8 mouse cellular contexts compared by ENCODE assay signal in the genomic region with DNA sequence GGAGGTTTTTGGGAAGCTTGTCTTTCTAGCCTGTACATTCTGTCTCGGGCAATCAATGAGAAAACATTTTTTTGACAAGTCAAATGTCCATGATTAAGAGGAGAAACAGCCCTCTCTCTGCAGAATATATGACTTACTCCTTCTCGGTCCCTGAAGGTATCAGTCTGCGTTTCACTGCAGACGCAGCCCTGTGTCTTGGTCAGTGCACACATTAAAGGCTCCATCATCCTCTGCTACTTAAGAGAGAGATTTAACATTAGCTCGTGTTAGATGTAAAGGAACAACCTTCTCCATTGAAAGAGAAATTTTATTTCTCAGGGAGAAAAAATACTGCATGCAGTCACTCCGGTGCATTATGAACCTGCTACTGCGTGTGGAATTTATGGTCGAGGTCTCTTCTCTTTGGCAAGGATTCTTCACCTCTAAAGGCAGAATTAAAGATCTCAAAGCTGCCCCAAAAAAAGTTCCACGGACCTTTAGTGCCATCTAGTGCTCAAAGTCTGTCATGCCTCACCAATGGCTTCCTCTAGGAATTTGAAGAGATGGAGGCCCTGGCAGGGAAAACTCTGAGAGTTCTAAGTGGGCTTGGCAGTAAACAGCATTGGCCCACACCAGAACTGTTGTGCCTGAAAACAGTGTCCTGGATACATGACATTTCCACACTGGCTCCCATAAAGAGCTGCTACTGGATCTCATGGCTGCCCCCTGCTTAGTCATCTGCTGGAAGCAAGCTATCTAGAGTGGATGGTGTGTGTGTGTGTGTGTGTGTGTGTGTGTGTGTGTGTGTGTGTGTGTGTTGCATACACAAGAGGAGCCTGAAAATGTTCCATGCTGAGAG.
DNase-seq lines count a peak whose midpoint lies in the region; ATAC-seq and TF ChIP-seq lines count a peak whose summit lies in the region.

No protein-coding gene starts in this region.

- peak; percentile 59; the same call in 1 of the 2 replicates for ATAC-seq in midbrain, embryonic 14.5 days (ENCODE audit: low FRiP score, low TSS enrichment)

- H3K36me3 ChIP-seq in thymus, adult 2 months (ENCODE audit: control insufficient read depth, insufficient read depth, low read length), result no peaks in the 10 kb centered on the region
- H3K36me3 ChIP-seq in midbrain, embryonic 14.5 days (ENCODE audit: control insufficient read depth, insufficient read depth, low read length), result no peaks in the 10 kb centered on the region

- no peaks in the 10 kb centered on the region for H3K9me3 ChIP-seq in midbrain, embryonic 14.5 days (ENCODE audit: control insufficient read depth, low read length)

- no peak for TF ChIP-seq CTCF in thymus, adult 2 months (IDR thresholded peaks at IDR 0.05; ENCODE audit: borderline replicate concordance, control insufficient read depth, extremely low read depth, insufficient read depth, low read length, poor library complexity)
- TF ChIP-seq CTCF in cortical plate, adult 2 months (IDR thresholded peaks at IDR 0.05; ENCODE audit: extremely low read depth, insufficient read depth, low read length), result peak; percentile 66

- no peak overlapping the region for H3K27ac ChIP-seq in thymus, adult 2 months (ENCODE audit: control insufficient read depth, insufficient read depth, low read length)
- H3K27ac ChIP-seq in cortical plate, adult 2 months (ENCODE audit: insufficient read depth, low read length), result no peak overlapping the region
- H3K27ac ChIP-seq in midbrain, embryonic 14.5 days (replicated peaks; ENCODE audit: low read depth, low read length), result peak overlapping the region; percentile 32; the same call in 1 of the 2 replicates

- H3K27me3 ChIP-seq in thymus, adult 2 months (ENCODE audit: control insufficient read depth, insufficient read depth, low read length), result no peaks in the 10 kb centered on the region
- H3K27me3 ChIP-seq in midbrain, embryonic 14.5 days (ENCODE audit: control insufficient read depth, insufficient read depth, low read length), result no peaks in the 10 kb centered on the region

- intact Hi-C loops in gastrocnemius, postnatal 36 days (cut with DNase I), result loop anchor here (5.0 kb wide), 3 partner anchors 215 to 820 kb away; no protein-coding TSS in a partner anchor
- intact Hi-C loops in left cerebral cortex, postnatal 25 days (cut with DNase I), result loop anchor here (5.0 kb wide), 1 partner anchor 820 kb away; no protein-coding TSS in a partner anchor

- H3K4me3 ChIP-seq in thymus, adult 2 months (ENCODE audit: control insufficient read depth, insufficient read depth, low read length), result no peak overlapping the region
- no peak overlapping the region for H3K4me3 ChIP-seq in cortical plate, adult 2 months (ENCODE audit: insufficient read depth, low read length)
- no peak overlapping the region for H3K4me3 ChIP-seq in midbrain, embryonic 14.5 days (replicated peaks; ENCODE audit: low read depth, low read length)

- 48% methylated on average over 9 of the region's 9 CpGs for WGBS in thymus, adult 2 months
- WGBS in midbrain, embryonic 14.5 days, result 25% methylated on average over 9 of the region's 9 CpGs

- no peak overlapping the region for H3K9ac ChIP-seq in midbrain, embryonic 14.5 days (replicated peaks; ENCODE audit: low read length)

- peaks cover 5% of the 10 kb centered on the region for H3K4me1 ChIP-seq in thymus, adult 2 months (replicated peaks; ENCODE audit: control insufficient read depth, insufficient read depth, low read length)
- peaks cover 6% of the 10 kb centered on the region; the same call in 1 of the 2 replicates for H3K4me1 ChIP-seq in cortical plate, adult 2 months (ENCODE audit: control insufficient read depth, insufficient read depth, low read length)
- H3K4me1 ChIP-seq in midbrain, embryonic 14.5 days (ENCODE audit: control insufficient read depth, insufficient read depth, low read length), result no peaks in the 10 kb centered on the region

- DNase-seq in thymus, adult 2 months, result peak; percentile 60
- DNase-seq in thymus, adult 18-20 months, result no peak
- peak; percentile 28 to 34 for DNase-seq in gastrocnemius, postnatal 36 days
- peak; percentile 67 for DNase-seq in kidney, adult 18-20 months
- DNase-seq in left cerebral cortex, postnatal 25 days (ENCODE audit: low spot score in 2 of 2), result peak; percentile 82 to 85
- peak; percentile 95 for DNase-seq in midbrain, embryonic 14.5 days
- peak; percentile 9 to 34 for DNase-seq in spleen, postnatal 10 days (ENCODE audit: low spot score in 2 of 2)

- H3K4me2 ChIP-seq in midbrain, embryonic 14.5 days (ENCODE audit: low read length), result 0 out of 2 replicates have a peak overlapping the region, but pooled peaks have one; percentile 18

- no peak for TF ChIP-seq POLR2A in thymus, adult 2 months (IDR thresholded peaks at IDR 0.05; ENCODE audit: control insufficient read depth, extremely low read depth, insufficient read depth, low read length, poor library complexity)
- TF ChIP-seq POLR2A in cortical plate, adult 2 months (IDR thresholded peaks at IDR 0.05; ENCODE audit: extremely low read depth, insufficient read depth, low read length), result no peak

Comparison
In these comparisons a context has a peak if more than half of its experiments do, and no peak if none do; other contexts are left out.
1. DNase-seq: peak in thymus, adult 2 months (single experiment), gastrocnemius, postnatal 36 days (2 of 2), kidney, adult 18-20 months (single experiment), left cerebral cortex, postnatal 25 days (2 of 2), midbrain, embryonic 14.5 days (single experiment) and spleen, postnatal 10 days (2 of 2); none in thymus, adult 18-20 months (0 of 2).